Comparison of ENCODE assay signal across 8 mouse cellular contexts in genomic region chr6:81966068-81966544, GRCm38 (mm10). TPM values are rescaled to one million over a fixed set of nuclear protein-coding genes. Genes with fewer than 3 reads are reported as not detected.
DNase-seq lines count a peak whose midpoint lies in the region; ATAC-seq and TF ChIP-seq lines count a peak whose summit lies in the region.

No protein-coding gene starts in this region.

- no peaks in the 10 kb centered on the region for H3K27me3 ChIP-seq in heart, embryonic 16.5 days (ENCODE audit: control insufficient read depth, insufficient read depth, low read length)
- peaks cover 0 to 2% of the 10 kb centered on the region in 2 experiments; a peak in 1 of 4 replicates for H3K27me3 ChIP-seq in MEL (ENCODE audit: control insufficient read depth in 1 of 2, insufficient read depth in 2 of 2, low read length in 2 of 2)

- no peak for DNase-seq in heart, postnatal 10 days
- DNase-seq in MEL (ENCODE audit: low read depth, low spot score) = no peak
- DNase-seq in gastrocnemius, postnatal 36 days = no peak
- DNase-seq in layer of hippocampus, postnatal 36 days = no peak
- no peak for DNase-seq in MN1 (ENCODE audit: low spot score)

- TF ChIP-seq CTCF in MEL (IDR thresholded peaks at IDR 0.05 in 2 of 3, conservative IDR thresholded peaks at IDR 0.05 in 1 of 3; ENCODE audit: control insufficient read depth in 1 of 3, insufficient read depth in 1 of 3, low read depth in 2 of 3, low read length in 3 of 3, poor library complexity in 1 of 3, severe bottlenecking in 1 of 3) = no peak

- ATAC-seq in heart, embryonic 16.5 days (replicated peaks; ENCODE audit: extremely low read depth, insufficient read depth, low FRiP score) = peak; percentile 14; the same call in 1 of the 2 replicates
- ATAC-seq in granulocyte monocyte progenitor cell, adult 5-6 weeks (replicated peaks; ENCODE audit: poor library complexity, severe bottlenecking) = 0 out of 2 replicates have a peak, but pooled peaks have one; percentile 1

- TF ChIP-seq RAD21 in MEL (IDR thresholded peaks at IDR 0.05; ENCODE audit: low read depth, low read length) = no peak

- peaks cover 20% of the 10 kb centered on the region for H3K36me3 ChIP-seq in heart, embryonic 16.5 days (ENCODE audit: control insufficient read depth, insufficient read depth)
- H3K36me3 ChIP-seq in MEL (ENCODE audit: control insufficient read depth in 1 of 2, insufficient read depth in 2 of 2, low read length in 2 of 2) = peaks cover 3 to 4% of the 10 kb centered on the region in 2 experiments
- peaks cover 2% of the 10 kb centered on the region; the same call in 1 of the 2 replicates for H3K36me3 ChIP-seq in macrophage (ENCODE audit: inconsistent target)

- H3K9me3 ChIP-seq in heart, embryonic 16.5 days (replicated peaks; ENCODE audit: control insufficient read depth, low read length) = no peaks in the 10 kb centered on the region
- H3K9me3 ChIP-seq in MEL (replicated peaks; ENCODE audit: insufficient read depth, low read length) = no peaks in the 10 kb centered on the region

- WGBS in heart, embryonic 16.5 days = 48% methylated on average over 2 of the region's 2 CpGs
- WGBS in macrophage (ENCODE audit: missing documents) = 75% methylated on average over 2 of the region's 2 CpGs

- H3K4me1 ChIP-seq in heart, embryonic 16.5 days (ENCODE audit: control insufficient read depth, insufficient read depth, low read length) = peaks cover 9% of the 10 kb centered on the region
- H3K4me1 ChIP-seq in MEL (ENCODE audit: control insufficient read depth in 1 of 2, insufficient read depth in 2 of 2, low read length in 2 of 2) = peaks cover 0 to 4% of the 10 kb centered on the region in 2 experiments; a peak in 1 of 4 replicates

- H3K79me2 ChIP-seq in MEL (ENCODE audit: control insufficient read depth, insufficient read depth, low read length, poor library complexity) = peaks cover 15% of the 10 kb centered on the region
- peaks cover 16% of the 10 kb centered on the region for H3K79me2 ChIP-seq in macrophage (ENCODE audit: inconsistent target)

- intact Hi-C loops in heart, postnatal 10 days (cut with DNase I) = no loop called here
- intact Hi-C loops in gastrocnemius, postnatal 36 days (cut with DNase I) = no loop called here

- H3K9ac ChIP-seq in heart, embryonic 16.5 days (ENCODE audit: low read length) = peak overlapping the region; percentile 88; the same call in 1 of the 2 replicates
- peak overlapping the region; percentile 39 for H3K9ac ChIP-seq in MEL (ENCODE audit: control insufficient read depth, low read depth, low read length, poor library complexity, severe bottlenecking)

- no peak for TF ChIP-seq POLR2A in MEL (IDR thresholded peaks at IDR 0.05; ENCODE audit: control insufficient read depth in 1 of 2, insufficient read depth in 1 of 2, low read depth in 1 of 2, low read length in 2 of 2, poor library complexity in 1 of 2)

- no peak overlapping the region for H3K27ac ChIP-seq in heart, embryonic 16.5 days (ENCODE audit: low read length)
- H3K27ac ChIP-seq in MEL (ENCODE audit: control insufficient read depth, low read depth, low read length) = no peak overlapping the region
- no peak overlapping the region for H3K27ac ChIP-seq in macrophage

- H3K4me3 ChIP-seq in heart, embryonic 16.5 days (ENCODE audit: low read length) = peak overlapping the region; percentile 89
- H3K4me3 ChIP-seq in MEL (ENCODE audit: control insufficient read depth in 1 of 2, insufficient read depth in 1 of 2, low read depth in 2 of 2, low read length in 2 of 2) (peak overlapping the region; percentile 84 to 91), macrophage (ENCODE audit: inconsistent target) (peak overlapping the region; percentile 86)

- no peak for TF ChIP-seq EP300 in MEL (IDR thresholded peaks at IDR 0.05; ENCODE audit: low read depth in 1 of 2, low read length in 2 of 2)

- H3K4me2 ChIP-seq in heart, embryonic 16.5 days (ENCODE audit: low read depth, low read length) = peak overlapping the region; percentile 56

TF ChIP-seq in MEL, 35 proteins besides CTCF, POLR2A, EP300 and RAD21:
- TF ChIP-seq MEF2A (IDR thresholded peaks at IDR 0.05; ENCODE audit: extremely low read depth, insufficient replicate concordance, low read depth, low read length, poor library complexity, severe bottlenecking) = no peak
- no peak for TF ChIP-seq ZC3H11A (IDR thresholded peaks at IDR 0.05; ENCODE audit: low read depth, low read length)
- no peak for TF ChIP-seq JUND (IDR thresholded peaks at IDR 0.05; ENCODE audit: low read depth, low read length)
- TF ChIP-seq UBTF (IDR thresholded peaks at IDR 0.05; ENCODE audit: borderline replicate concordance, insufficient read depth, low read depth, low read length) = no peak
- TF ChIP-seq NELFE (IDR thresholded peaks at IDR 0.05; ENCODE audit: low read depth, low read length) = peak; percentile 7; the same call in 1 of the 2 replicates
- TF ChIP-seq MAZ (IDR thresholded peaks at IDR 0.05; ENCODE audit: low read depth, low read length) = 0 out of 2 replicates have a peak, but pooled peaks have one; percentile 4
- TF ChIP-seq ZKSCAN1 (IDR thresholded peaks at IDR 0.05; ENCODE audit: low read depth, low read length) = no peak
- TF ChIP-seq ZNF384 (IDR thresholded peaks at IDR 0.05; ENCODE audit: low read depth, low read length) = no peak

RNA-seq across cellular contexts. Expression of gene Mrpl19, which starts 0.3 kb away (rescaled TPM):
- 44.1 and 49.0 TPM in 2 replicates for polyA plus RNA-seq in heart, embryonic 16.5 days (2015; fragmentation: Nextera tagmentation; extraction: Ambion mirVana)
- total RNA-seq in heart, postnatal 10 days (2021) = 10 to 100 TPM; 41.1 to 42.0 TPM
- total RNA-seq in MEL (2012; rRNA removed) = 36.6 and 39.3 TPM in 2 replicates
- 10 to 100 TPM in 1 of 2 experiments, not detected in 1; 89.0 TPM for polyA plus RNA-seq in MEL (2012; ENCODE audit: insufficient read depth in 1 of 2, insufficient read length in 2 of 2, low read depth in 1 of 2, low replicate concordance in 2 of 2, missing spikeins in 1 of 2)
- 24.3 and 41.5 TPM in 2 replicates for total RNA-seq in granulocyte monocyte progenitor cell, adult 5-6 weeks (2014; fragmentation: Nextera tagmentation)
- 33.2 and 70.3 TPM in 2 replicates for total RNA-seq in granulocyte monocyte progenitor cell, adult 5-6 weeks (2017)
- 10 to 100 TPM in 9 of 26 experiments, 1 to 10 TPM in 17; 2.7 to 18.1 (median 7.8) TPM for total RNA-seq in macrophage (2018; cell fraction: chromatin; rRNA removed)
- total RNA-seq in macrophage (2018; cell fraction: cytosol; rRNA removed) = 10 to 100 TPM in 10 of 26 experiments, 1 to 10 TPM in 16; 4.6 to 15.0 (median 9.3) TPM
- 10 to 100 TPM in 7 of 26 experiments, 1 to 10 TPM in 19; 3.0 to 13.8 (median 6.5) TPM for total RNA-seq in macrophage (2018; cell fraction: nucleus; rRNA removed)
- polyA plus RNA-seq in macrophage (2018) = 8.5 to 18.1 TPM (median 9.1 TPM) in 3 replicates
- 10 to 100 TPM; 16.1 to 19.7 TPM for total RNA-seq in gastrocnemius, postnatal 36 days (2021)
- 10 to 100 TPM; 36.4 to 38.4 TPM for total RNA-seq in layer of hippocampus, postnatal 36 days (2021)

RNA-seq across cellular contexts. Expression of gene Gcfc2, which starts 42.6 kb away (rescaled TPM):
- polyA plus RNA-seq in heart, embryonic 16.5 days (2015; fragmentation: Nextera tagmentation; extraction: Ambion mirVana) = 4.6 and 5.0 TPM in 2 replicates
- total RNA-seq in heart, postnatal 10 days (2021) = 1 to 10 TPM; 4.3 to 5.8 TPM
- total RNA-seq in MEL (2012; rRNA removed) = 8.3 and 9.8 TPM in 2 replicates
- polyA plus RNA-seq in MEL (2012; ENCODE audit: insufficient read depth in 1 of 2, insufficient read length in 2 of 2, low read depth in 1 of 2, low replicate concordance in 2 of 2, missing spikeins in 1 of 2) = 10 to 100 TPM in 1 of 2 experiments, not detected in 1; 15.1 TPM
- total RNA-seq in granulocyte monocyte progenitor cell, adult 5-6 weeks (2014; fragmentation: Nextera tagmentation) = 12.0 and 26.1 TPM in 2 replicates
- total RNA-seq in granulocyte monocyte progenitor cell, adult 5-6 weeks (2017) = 25.4 and 31.6 TPM in 2 replicates
- total RNA-seq in macrophage (2018; cell fraction: chromatin; rRNA removed) = 10 to 100 TPM; 19.2 to 85.4 (median 47.3) TPM
- 1 to 10 TPM; 1.2 to 6.3 (median 3.4) TPM for total RNA-seq in macrophage (2018; cell fraction: cytosol; rRNA removed)
- total RNA-seq in macrophage (2018; cell fraction: nucleus; rRNA removed) = 10 to 100 TPM in 25 of 26 experiments, 1 to 10 TPM in 1; 7.7 to 57.3 (median 23.3) TPM
- 3.6 to 6.4 TPM (median 5.9 TPM) in 3 replicates for polyA plus RNA-seq in macrophage (2018)
- total RNA-seq in gastrocnemius, postnatal 36 days (2021) = 1 to 10 TPM; 2.0 to 2.1 TPM
- 10 to 100 TPM; 13.9 to 16.7 TPM for total RNA-seq in layer of hippocampus, postnatal 36 days (2021)
